Mouse (Mus musculus) layer of hippocampus, adult 2 months (tissue): ENCODE data around the gene Gm47841. TPM values are rescaled to one million over a fixed set of nuclear protein-coding genes. Genes with fewer than 3 reads are reported as not detected.

Experiments used
- DNase-seq, 2 experiments: peaks; one replicate each; pipeline ENCODE4 v3.0.0; 2022; ENCODE audit warnings: low spot score in 2 of 2
- H3K27ac ChIP-seq: fragments of 200-600 bp; 2 replicates; pipeline ENCODE4 v1.8.1; 2022
- H3K4me3 ChIP-seq: fragments of 200-600 bp; 2 replicates; pipeline ENCODE4 v1.8.1; 2022; ENCODE audit warnings: mild to moderate bottlenecking
- CTCF ChIP-seq: fragments of 200-600 bp; conservative IDR thresholded peaks from 2 replicates; pipeline ENCODE4 v1.8.1; 2022; ENCODE audit warnings: antibody characterized with exemption, mild to moderate bottlenecking, moderate library complexity
- total RNA-seq, 2 experiments: library from RNA; stranded (reverse); gene quantifications; 2 replicates each; pipeline ENCODE4 v1.2.3; 2021

Gm47841 gene
- total RNA-seq, 2 experiments from 2014 or later, result not detected

DNA sequence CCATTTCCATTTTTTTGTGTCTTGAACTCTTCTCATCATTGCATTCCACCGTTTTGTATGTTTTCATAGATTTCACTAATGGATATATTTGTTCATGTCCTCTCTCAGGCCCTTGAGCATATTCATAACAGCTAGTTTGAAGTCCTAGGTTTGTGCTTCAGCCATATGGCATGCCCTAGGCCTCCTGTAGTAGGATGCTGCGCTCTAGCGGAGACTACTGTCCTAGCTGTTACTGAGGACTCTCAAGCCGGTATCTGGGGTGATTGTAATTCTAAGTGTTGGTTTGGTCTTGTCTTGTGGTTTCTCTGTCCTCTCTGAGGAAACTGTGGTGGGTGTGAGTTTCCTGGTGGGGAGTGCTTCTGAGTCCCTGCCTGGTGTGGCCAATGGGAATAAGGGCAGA lies 50.1 kb downstream of the Gm47841 start:
- peak; percentile 32 to 48 for DNase-seq
- TF ChIP-seq CTCF, result peak; percentile 83
- no peak overlapping the region for H3K4me3 ChIP-seq
- 0 out of 2 replicates have a peak overlapping the region, but pooled peaks have one; percentile 41 for H3K27ac ChIP-seq

Other genes with a start within 250 kb of the Gm47841 start
- 100 to 1,000 TPM; 245 to 263 TPM for gene Scn8a, start 177.5 kb downstream of the Gm47841 start, total RNA-seq
- gene Fignl2, start 31.2 kb upstream of the Gm47841 start, total RNA-seq, result 1 to 10 TPM; 1.1 to 1.7 TPM
- gene Ankrd33, start 68.4 kb upstream of the Gm47841 start, total RNA-seq, result not detected
- 10 to 100 TPM; 11.2 to 11.4 TPM for gene Acvrl1, start 81.1 kb upstream of the Gm47841 start, total RNA-seq
- 10 to 100 TPM; 85.1 to 87.8 TPM for gene Acvr1b, start 126.7 kb upstream of the Gm47841 start, total RNA-seq
- 10 to 100 TPM; 79.5 to 82.7 TPM for gene Grasp, start 176.8 kb upstream of the Gm47841 start, total RNA-seq
- gene Nr4a1, start 206.9 kb upstream of the Gm47841 start, total RNA-seq, result 10 to 100 TPM; 39.8 to 54.8 TPM
- gene Atg101, start 236.9 kb upstream of the Gm47841 start, total RNA-seq, result 10 to 100 TPM; 50.6 to 53.3 TPM
- gene 6030408B16Rik, start 245.8 kb upstream of the Gm47841 start, total RNA-seq, result under 1 TPM in 1 of 2 experiments, not detected in 1; 0.54 TPM